Mouse (Mus musculus) hindbrain, embryonic 10.5 days (tissue): ENCODE measurements at regions not wholly inside any gene's neighbourhood (a gene's known extent, or its start where the extent isn't known, plus 50 kb on each side); places are given as distances from the start of the nearest gene placed in this dataset.

Experiments
- DNase-seq: peaks from one replicate; pipeline ENCODE4 v3.0.0-alpha.2; 2017; ENCODE audit warnings: low spot score
- H3K27ac ChIP-seq: fragments of 300-500 bp; sonication (generic); 2 replicates; pipeline ENCODE4 v1.5.1; 2016; ENCODE audit warnings: mild to moderate bottlenecking, moderate library complexity
- H3K27me3 ChIP-seq: fragments of 300-500 bp; sonication (generic); 2 replicates; pipeline ENCODE4 v1.6.1; 2016; ENCODE audit warnings: mild to moderate bottlenecking; ENCODE audit not compliant: poor library complexity, insufficient read depth, severe bottlenecking
- H3K36me3 ChIP-seq: fragments of 300-500 bp; sonication (generic); 2 replicates; pipeline ENCODE4 v1.6.1; 2016; ENCODE audit warnings: mild to moderate bottlenecking, moderate library complexity
- H3K4me1 ChIP-seq: fragments of 300-500 bp; sonication (generic); replicated peaks from 2 replicates; pipeline ENCODE4 v1.6.1; 2016; ENCODE audit warnings: mild to moderate bottlenecking
- H3K4me3 ChIP-seq: fragments of 300-500 bp; sonication (generic); 2 replicates; pipeline ENCODE4 v1.5.1; 2016; ENCODE audit warnings: mild to moderate bottlenecking, moderate library complexity
- H3K9me3 ChIP-seq: fragments of 300-500 bp; sonication (generic); 2 replicates; pipeline ENCODE4 v1.6.1; 2016; ENCODE audit warnings: mild to moderate bottlenecking, moderate library complexity
- WGBS: fragments of 180-500 bp; shearing (Covaris S2); methylation state at CpG from one replicate; pipeline ENCODE4 v1.1.7; 2016; 5-methylcytosine and 5-hydroxymethylcytosine counted together

- DNase-seq = no peak
- Histone ChIP-seq H3K4me1 (no peaks in the 10 kb centered on the region), H3K4me3 (no peak overlapping the region), H3K27me3 (no peaks in the 10 kb centered on the region), H3K36me3 (no peaks in the 10 kb centered on the region), H3K9me3 (no peaks in the 10 kb centered on the region), H3K27ac (no peak overlapping the region)
- WGBS = 92% methylated on average over 3 of the region's 3 CpGs
These were observed 145.8 kb upstream of the Bank1 start for GRCm38 (mm10) chr3:136471693-136472092.

- 88% methylated on average over 3 of the region's 3 CpGs for WGBS
- H3K9me3 ChIP-seq = no peaks in the 10 kb centered on the region
These were observed 136.9 kb upstream of the Bank1 start for GRCm38 (mm10) chr3:136462747-136463146.

GRCm38 (mm10) chr3:136456471-136457117 is 130.7 kb upstream of the Bank1 start:
- Histone ChIP-seq H3K36me3 (no peaks in the 10 kb centered on the region), H3K4me3 (no peak overlapping the region), H3K27me3 (no peaks in the 10 kb centered on the region), H3K9me3 (no peaks in the 10 kb centered on the region), H3K4me1 (peaks cover 15% of the 10 kb centered on the region), H3K27ac (peak overlapping the region; percentile 9; the same call in 1 of the 2 replicates)
- WGBS = 62% methylated on average over 10 of the region's 10 CpGs
- no peak for DNase-seq

More at GRCm38 (mm10) chr3:136462747-136463146, 136.9 kb upstream of the Bank1 start:
- no peaks in the 10 kb centered on the region for H3K27me3 ChIP-seq
- no peak overlapping the region for H3K4me3 ChIP-seq
- H3K36me3 ChIP-seq = no peaks in the 10 kb centered on the region
- no peak overlapping the region for H3K27ac ChIP-seq
- no peaks in the 10 kb centered on the region for H3K4me1 ChIP-seq
- no peak for DNase-seq

GRCm38 (mm10) chr3:136455651-136456470 is 130.0 kb upstream of the Bank1 start:
- Histone ChIP-seq H3K4me3 (no peak overlapping the region), H3K9me3 (no peaks in the 10 kb centered on the region), H3K4me1 (peaks cover 15% of the 10 kb centered on the region), H3K36me3 (no peaks in the 10 kb centered on the region), H3K27ac (peak overlapping the region; percentile 9; the same call in 1 of the 2 replicates), H3K27me3 (no peaks in the 10 kb centered on the region)
- peak; percentile 24 for DNase-seq
- 61% methylated on average over 7 of the region's 7 CpGs for WGBS

GRCm38 (mm10) chr3:136454967-136455366 is 129.1 kb upstream of the Bank1 start:
- H3K27ac ChIP-seq = no peak overlapping the region
- no peak overlapping the region for H3K4me3 ChIP-seq
- no peak for DNase-seq
- no peaks in the 10 kb centered on the region for H3K27me3 ChIP-seq
- H3K36me3 ChIP-seq = no peaks in the 10 kb centered on the region
- 90% methylated on average over 3 of the region's 3 CpGs for WGBS
- no peaks in the 10 kb centered on the region for H3K9me3 ChIP-seq
- peaks cover 15% of the 10 kb centered on the region for H3K4me1 ChIP-seq

- WGBS = 83% methylated on average over 9 of the region's 9 CpGs
- H3K9me3 ChIP-seq = no peaks in the 10 kb centered on the region
These were observed 125.3 kb upstream of the Bank1 start for GRCm38 (mm10) chr3:136450986-136451774.

GRCm38 (mm10) chr3:136450361-136450895 is 124.6 kb upstream of the Bank1 start:
- H3K4me1 ChIP-seq = 0 out of 2 replicates have a peak, but pooled peaks cover under 1% of the 10 kb centered on the region
- WGBS = 96% methylated on average over 2 of the region's 2 CpGs
- H3K9me3 ChIP-seq = no peaks in the 10 kb centered on the region
- DNase-seq = no peak
- no peak overlapping the region for H3K4me3 ChIP-seq
- H3K27me3 ChIP-seq = no peaks in the 10 kb centered on the region
- no peaks in the 10 kb centered on the region for H3K36me3 ChIP-seq
- H3K27ac ChIP-seq = no peak overlapping the region

More at GRCm38 (mm10) chr3:136450986-136451774, 125.3 kb upstream of the Bank1 start:
- Histone ChIP-seq H3K4me3 (no peak overlapping the region), H3K27ac (no peak overlapping the region), H3K36me3 (no peaks in the 10 kb centered on the region), H3K27me3 (no peaks in the 10 kb centered on the region), H3K4me1 (peaks cover 8% of the 10 kb centered on the region)
- no peak for DNase-seq

- Histone ChIP-seq H3K4me3 (no peak overlapping the region), H3K9me3 (no peaks in the 10 kb centered on the region), H3K27ac (no peak overlapping the region), H3K4me1 (no peaks in the 10 kb centered on the region), H3K36me3 (no peaks in the 10 kb centered on the region), H3K27me3 (no peaks in the 10 kb centered on the region)
- 65% methylated on average over 4 of the region's 4 CpGs for WGBS
- DNase-seq = no peak
These were observed 123.5 kb upstream of the Bank1 start for GRCm38 (mm10) chr3:136449364-136449763.

GRCm38 (mm10) chr3:136444598-136444997 is 118.7 kb upstream of the Bank1 start:
- Histone ChIP-seq H3K27ac (no peak overlapping the region), H3K4me3 (no peak overlapping the region), H3K4me1 (0 out of 2 replicates have a peak, but pooled peaks cover 2% of the 10 kb centered on the region), H3K27me3 (peaks cover 4% of the 10 kb centered on the region; the same call in 1 of the 2 replicates), H3K36me3 (no peaks in the 10 kb centered on the region), H3K9me3 (no peaks in the 10 kb centered on the region)
- WGBS = 59% methylated on average over 2 of the region's 2 CpGs
- DNase-seq = no peak

- Histone ChIP-seq H3K27me3 (peaks cover 4% of the 10 kb centered on the region; the same call in 1 of the 2 replicates), H3K36me3 (no peaks in the 10 kb centered on the region), H3K4me1 (0 out of 2 replicates have a peak, but pooled peaks cover 2% of the 10 kb centered on the region), H3K9me3 (no peaks in the 10 kb centered on the region), H3K27ac (no peak overlapping the region), H3K4me3 (no peak overlapping the region)
- no peak for DNase-seq
- WGBS = 83% methylated on average over 2 of the region's 2 CpGs
These were observed 116.2 kb upstream of the Bank1 start for GRCm38 (mm10) chr3:136442099-136442498.

- Histone ChIP-seq H3K27me3 (peaks cover 4% of the 10 kb centered on the region; the same call in 1 of the 2 replicates), H3K9me3 (no peaks in the 10 kb centered on the region), H3K4me3 (no peak overlapping the region), H3K4me1 (0 out of 2 replicates have a peak, but pooled peaks cover 2% of the 10 kb centered on the region), H3K36me3 (no peaks in the 10 kb centered on the region), H3K27ac (no peak overlapping the region)
- WGBS = 61% methylated on average over 7 of the region's 7 CpGs
- DNase-seq = no peak
These were observed 114.2 kb upstream of the Bank1 start for GRCm38 (mm10) chr3:136439907-136440645.

- Histone ChIP-seq H3K36me3 (no peaks in the 10 kb centered on the region), H3K27me3 (peaks cover 4% of the 10 kb centered on the region; the same call in 1 of the 2 replicates), H3K4me3 (no peak overlapping the region), H3K27ac (no peak overlapping the region), H3K9me3 (no peaks in the 10 kb centered on the region), H3K4me1 (0 out of 2 replicates have a peak, but pooled peaks cover 2% of the 10 kb centered on the region)
- 89% methylated on average over 5 of the region's 5 CpGs for WGBS
- no peak for DNase-seq
These were observed 113.5 kb upstream of the Bank1 start for GRCm38 (mm10) chr3:136439350-136439749.
